Mouse (Mus musculus): ENCODE measurements around the gene Mapkapk2. TPM values are rescaled to one million over a fixed set of nuclear protein-coding genes. Genes with fewer than 3 reads are reported as not detected.

Mapkapk2 gene
- polyA plus RNA-seq, 1 experiment from 2014 or later = 34.6 TPM

- Histone ChIP-seq H3K4me3 (ENCODE audit: low read depth, low read length) (no peak overlapping the region), H3K27ac (replicated peaks) (no peak overlapping the region)
These were observed 6.3 kb upstream of the Mapkapk2 start for GRCm38 (mm10) chr1:131103776-131104424.

GRCm38 (mm10) chr1:131100808-131101207 is 3.2 kb upstream of the Mapkapk2 start:
- WGBS = 60% methylated on average over 1 of the region's 1 CpGs
- Histone ChIP-seq H3K9me3 (ENCODE audit: control insufficient read depth, low read length) (no peaks in the 10 kb centered on the region), H3K27ac (replicated peaks) (no peak overlapping the region), H3K4me2 (replicated peaks; ENCODE audit: low read depth) (no peak overlapping the region), H3K27me3 (ENCODE audit: control insufficient read depth, insufficient read depth, low read length) (no peaks in the 10 kb centered on the region), H3K4me3 (ENCODE audit: low read depth, low read length) (no peak overlapping the region), H3K36me3 (ENCODE audit: control insufficient read depth, insufficient read depth, low read length) (no peaks in the 10 kb centered on the region), H3K9ac (ENCODE audit: low read length) (no peak overlapping the region), H3K4me1 (replicated peaks; ENCODE audit: control insufficient read depth, insufficient read depth) (no peaks in the 10 kb centered on the region)
- TF ChIP-seq EP300 (optimal IDR thresholded peaks at IDR 0.05) (no peak), CTCF (IDR thresholded peaks at IDR 0.05; ENCODE audit: low read depth) (no peak)
- DNase-seq (ENCODE audit: low spot score) (no peak), ATAC-seq (ENCODE audit: low FRiP score, low TSS enrichment) (no peak)

More at GRCm38 (mm10) chr1:131103776-131104424, 6.3 kb upstream of the Mapkapk2 start:
- DNase-seq (ENCODE audit: low spot score) (no peak), ATAC-seq (ENCODE audit: low FRiP score, low TSS enrichment) (no peak)
- H3K27me3 ChIP-seq (ENCODE audit: control insufficient read depth, insufficient read depth, low read length) = no peaks in the 10 kb centered on the region
- TF ChIP-seq CTCF (IDR thresholded peaks at IDR 0.05; ENCODE audit: low read depth) (no peak), EP300 (optimal IDR thresholded peaks at IDR 0.05) (no peak)
- H3K36me3 ChIP-seq (ENCODE audit: control insufficient read depth, insufficient read depth, low read length) = no peaks in the 10 kb centered on the region
- H3K9me3 ChIP-seq (ENCODE audit: control insufficient read depth, low read length) = no peaks in the 10 kb centered on the region
- peaks cover 4% of the 10 kb centered on the region; the same call in 1 of the 2 replicates for H3K4me1 ChIP-seq (replicated peaks; ENCODE audit: control insufficient read depth, insufficient read depth)
- no peak overlapping the region for H3K4me2 ChIP-seq (replicated peaks; ENCODE audit: low read depth)
- WGBS = 63% methylated on average over 10 of the region's 10 CpGs
- no peak overlapping the region for H3K9ac ChIP-seq (ENCODE audit: low read length)

GRCm38 (mm10) chr1:131096803-131097699 is 575 bp downstream of the Mapkapk2 start:
- peak overlapping the region; percentile 94 for H3K9ac ChIP-seq (ENCODE audit: low read length)
- no peaks in the 10 kb centered on the region for H3K36me3 ChIP-seq (ENCODE audit: control insufficient read depth, insufficient read depth, low read length)
- peaks cover 15% of the 10 kb centered on the region for H3K4me1 ChIP-seq (replicated peaks; ENCODE audit: control insufficient read depth, insufficient read depth)
- TF ChIP-seq CTCF (IDR thresholded peaks at IDR 0.05; ENCODE audit: low read depth) (0 out of 2 replicates have a peak, but pooled peaks have one; percentile 19), EP300 (optimal IDR thresholded peaks at IDR 0.05) (no peak)
- H3K4me2 ChIP-seq (replicated peaks; ENCODE audit: low read depth) = peak overlapping the region; percentile 84
- DNase-seq (ENCODE audit: low spot score) (peak; percentile 78), ATAC-seq (ENCODE audit: low FRiP score, low TSS enrichment) (peak; percentile 79)
- under 1% methylated on average over 98 of the region's 98 CpGs for WGBS
- H3K9me3 ChIP-seq (ENCODE audit: control insufficient read depth, low read length) = no peaks in the 10 kb centered on the region
- H3K4me3 ChIP-seq (ENCODE audit: low read depth, low read length) = peak overlapping the region; percentile 93
- H3K27me3 ChIP-seq (ENCODE audit: control insufficient read depth, insufficient read depth, low read length) = no peaks in the 10 kb centered on the region
- peak overlapping the region; percentile 98 for H3K27ac ChIP-seq (replicated peaks)

GRCm38 (mm10) chr1:131096132-131096695 is 1.4 kb downstream of the Mapkapk2 start:
- Histone ChIP-seq H3K4me3 (ENCODE audit: low read depth, low read length) (peak overlapping the region; percentile 93), H3K27ac (replicated peaks) (peak overlapping the region; percentile 98), H3K9ac (ENCODE audit: low read length) (peak overlapping the region; percentile 94), H3K4me2 (replicated peaks; ENCODE audit: low read depth) (peak overlapping the region; percentile 84), H3K4me1 (replicated peaks; ENCODE audit: control insufficient read depth, insufficient read depth) (peaks cover 16% of the 10 kb centered on the region), H3K9me3 (ENCODE audit: control insufficient read depth, low read length) (no peaks in the 10 kb centered on the region), H3K27me3 (ENCODE audit: control insufficient read depth, insufficient read depth, low read length) (no peaks in the 10 kb centered on the region), H3K36me3 (ENCODE audit: control insufficient read depth, insufficient read depth, low read length) (no peaks in the 10 kb centered on the region)
- ATAC-seq (ENCODE audit: low FRiP score, low TSS enrichment) (no peak), DNase-seq (ENCODE audit: low spot score) (no peak)
- TF ChIP-seq CTCF (IDR thresholded peaks at IDR 0.05; ENCODE audit: low read depth) (no peak), EP300 (optimal IDR thresholded peaks at IDR 0.05) (no peak)
- 7% methylated on average over 9 of the region's 9 CpGs for WGBS

- Histone ChIP-seq H3K4me3 (ENCODE audit: low read depth, low read length) (peak overlapping the region; percentile 93), H3K9ac (ENCODE audit: low read length) (no peak overlapping the region), H3K36me3 (ENCODE audit: control insufficient read depth, insufficient read depth, low read length) (no peaks in the 10 kb centered on the region), H3K27me3 (ENCODE audit: control insufficient read depth, insufficient read depth, low read length) (no peaks in the 10 kb centered on the region), H3K9me3 (ENCODE audit: control insufficient read depth, low read length) (no peaks in the 10 kb centered on the region), H3K4me2 (replicated peaks; ENCODE audit: low read depth) (peak overlapping the region; percentile 84), H3K4me1 (replicated peaks; ENCODE audit: control insufficient read depth, insufficient read depth) (peaks cover 22% of the 10 kb centered on the region), H3K27ac (replicated peaks) (peak overlapping the region; percentile 36)
- 6% methylated on average over 8 of the region's 8 CpGs for WGBS
- DNase-seq (ENCODE audit: low spot score) = no peak
- ATAC-seq (ENCODE audit: low FRiP score, low TSS enrichment) = no peak
- TF ChIP-seq CTCF (IDR thresholded peaks at IDR 0.05; ENCODE audit: low read depth) = no peak
- TF ChIP-seq EP300 (optimal IDR thresholded peaks at IDR 0.05) = no peak
These were observed 2.1 kb downstream of the Mapkapk2 start for GRCm38 (mm10) chr1:131095574-131095973.
